Mouse (Mus musculus): ENCODE data around the gene C8b.

C8b gene

DNA sequence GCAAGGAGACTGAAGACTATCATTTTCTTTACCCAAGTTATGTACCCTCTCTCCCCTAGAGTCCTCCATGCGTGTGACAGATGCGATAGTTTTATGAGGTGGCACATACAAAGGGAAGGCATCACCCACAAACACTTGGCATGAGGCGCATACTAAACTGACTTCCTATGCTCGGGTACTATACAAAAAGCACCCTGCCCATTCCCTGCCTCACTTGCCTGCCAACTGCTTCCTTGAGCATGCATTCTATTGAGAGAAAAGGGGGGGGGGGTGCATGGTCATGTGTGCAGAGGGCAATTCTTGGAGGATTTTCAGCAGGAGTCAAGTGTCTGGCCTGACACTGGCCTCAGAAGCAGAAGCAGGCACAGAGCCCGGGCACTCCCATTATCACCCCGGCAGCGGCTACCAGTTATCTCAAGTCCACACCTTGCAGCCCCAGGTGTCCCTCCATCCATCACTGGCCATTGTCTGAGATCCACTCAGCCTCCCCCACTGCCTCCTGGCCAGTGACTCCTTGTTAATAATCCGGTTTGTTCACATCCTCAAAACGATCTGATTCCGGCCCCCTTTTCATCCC is 44.7 kb downstream of the C8b start:
- no peak for DNase-seq

DNA sequence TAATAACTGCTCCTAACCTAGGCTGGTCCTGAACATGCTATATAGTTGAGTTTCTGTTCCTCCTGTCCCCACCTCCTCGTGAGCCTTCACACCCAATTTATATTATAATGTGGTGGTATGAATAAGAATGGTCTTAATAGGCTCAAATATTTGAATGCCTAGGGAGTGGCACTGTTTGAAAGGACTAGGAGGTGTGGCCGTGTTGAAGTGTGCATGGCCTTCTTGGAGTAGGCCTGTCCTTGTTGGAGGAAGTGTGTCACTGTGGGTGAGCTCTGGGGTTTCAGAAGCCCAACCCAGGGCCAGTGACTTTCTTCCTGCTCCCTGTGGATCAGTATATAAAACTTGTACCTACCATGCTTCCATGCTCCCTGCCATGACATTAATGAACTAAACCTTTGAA is 47.5 kb downstream of the C8b start:
- DNase-seq, result no peak

DNA sequence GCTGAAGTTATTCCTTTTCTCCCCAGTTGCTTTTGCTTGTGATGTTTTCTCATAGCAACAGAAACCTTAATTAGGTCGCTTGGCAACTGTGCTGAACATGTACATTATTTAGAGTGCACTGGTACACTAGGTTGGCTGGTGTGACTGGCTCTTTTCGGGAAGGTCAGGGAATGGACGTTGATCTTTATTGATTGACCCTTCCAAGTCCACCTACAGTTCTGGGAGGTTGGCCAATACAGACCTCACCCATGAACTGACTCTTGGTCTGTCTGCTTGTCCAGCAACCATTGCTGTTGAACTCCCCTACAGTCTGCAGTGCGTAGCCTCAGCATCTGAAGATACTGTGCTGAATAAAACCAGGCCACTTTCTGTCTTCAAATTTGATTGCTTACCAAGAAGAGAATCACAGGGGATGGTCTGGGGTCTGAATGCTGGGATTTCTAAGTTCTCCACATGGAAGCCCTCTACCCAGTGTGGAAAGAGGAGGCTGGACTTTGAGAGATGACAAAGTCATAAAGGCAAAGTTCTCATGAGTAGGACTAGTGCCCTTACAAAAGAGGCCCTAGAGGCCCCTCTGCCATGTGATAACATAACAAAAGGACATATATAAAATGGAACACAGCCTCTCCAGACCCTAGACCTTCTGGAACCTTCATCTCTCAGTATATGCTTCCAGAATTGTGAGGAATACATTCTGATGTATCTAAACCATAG is 50.6 kb downstream of the C8b start:
- no peak for DNase-seq

DNA sequence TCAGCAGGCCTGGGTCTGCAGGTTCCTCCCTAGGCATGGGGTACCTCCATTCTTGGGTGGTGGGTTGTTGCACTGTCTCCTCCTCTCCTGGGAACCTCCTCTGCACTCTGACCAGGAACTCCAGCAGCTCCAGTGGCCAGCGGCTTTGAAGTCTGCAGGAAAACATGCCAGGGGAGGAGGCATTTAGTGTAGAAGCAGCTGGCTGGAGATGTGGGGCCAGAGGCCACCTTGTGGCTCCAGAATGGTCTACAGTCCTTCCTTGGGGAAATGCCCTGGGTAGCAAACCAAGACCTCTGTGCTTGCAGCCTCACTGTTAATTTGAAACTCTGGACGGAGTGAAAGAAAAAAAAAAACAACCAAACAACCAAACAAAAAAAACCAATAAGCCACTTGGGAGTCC is 51.4 kb downstream of the C8b start:
- DNase-seq, result no peak

DNA sequence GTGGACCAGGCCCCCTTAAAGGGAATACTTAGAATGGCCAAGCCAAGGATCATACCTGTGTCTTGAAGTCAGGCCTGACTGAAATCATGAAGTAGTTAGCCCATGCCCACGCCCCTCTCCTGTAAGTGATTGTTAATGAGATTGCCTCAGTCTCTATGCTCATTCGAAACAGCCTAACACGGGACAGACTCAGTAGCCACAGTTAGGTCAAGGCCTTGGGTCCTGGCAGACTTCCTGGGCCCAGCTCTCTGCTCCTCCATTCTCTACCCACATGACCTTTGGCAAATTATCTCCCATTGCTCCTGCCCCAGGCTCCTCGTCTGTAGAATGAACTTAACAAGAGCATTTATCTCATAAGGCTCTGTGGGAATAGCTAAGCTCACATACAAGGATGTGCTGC is 52.9 kb downstream of the C8b start:
- DNase-seq, result no peak

DNA sequence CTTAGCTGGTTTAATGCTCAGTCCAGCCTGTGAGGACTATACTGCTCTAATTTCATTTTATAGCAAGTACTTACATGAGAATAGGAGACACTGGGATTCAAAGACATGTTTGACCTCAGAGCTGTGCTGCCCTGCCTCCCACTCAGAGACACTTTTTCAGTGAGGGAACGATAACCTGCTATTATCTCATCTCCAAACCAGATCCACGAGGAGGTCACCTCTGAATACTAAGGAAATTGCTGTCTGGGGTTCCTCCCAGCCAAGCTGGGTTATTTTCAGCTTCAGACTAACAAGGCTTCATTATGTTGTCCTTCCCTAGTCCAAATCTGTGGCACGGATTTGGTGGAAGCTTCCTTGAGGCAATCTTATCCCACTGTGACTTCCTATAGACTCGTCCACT is 53.8 kb downstream of the C8b start:
- DNase-seq, result no peak

DNA sequence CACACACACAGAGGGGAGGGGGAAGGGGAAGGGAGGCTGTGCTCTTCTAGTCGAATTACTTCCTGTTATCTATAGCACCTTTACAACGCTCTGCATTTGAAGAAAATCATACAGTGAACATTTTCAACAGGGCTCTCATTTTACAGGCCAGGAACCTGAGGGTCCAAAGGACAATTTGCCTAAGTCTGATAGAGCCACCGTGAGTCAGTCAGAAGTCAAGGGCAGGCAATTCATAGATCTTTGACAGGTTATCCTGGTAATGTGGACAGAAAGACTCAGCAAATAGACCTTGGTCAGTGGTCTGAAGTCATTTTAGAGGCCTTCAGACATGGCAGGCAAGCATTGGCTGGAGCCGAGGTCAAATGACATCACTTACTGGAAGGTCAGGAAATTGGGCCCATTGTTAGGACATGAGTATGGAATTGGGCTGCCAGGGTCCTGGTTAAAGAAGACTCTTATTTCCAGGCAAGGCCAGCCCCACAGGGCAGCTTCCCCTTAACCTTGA is 57.5 kb downstream of the C8b start:
- no peak for DNase-seq

DNA sequence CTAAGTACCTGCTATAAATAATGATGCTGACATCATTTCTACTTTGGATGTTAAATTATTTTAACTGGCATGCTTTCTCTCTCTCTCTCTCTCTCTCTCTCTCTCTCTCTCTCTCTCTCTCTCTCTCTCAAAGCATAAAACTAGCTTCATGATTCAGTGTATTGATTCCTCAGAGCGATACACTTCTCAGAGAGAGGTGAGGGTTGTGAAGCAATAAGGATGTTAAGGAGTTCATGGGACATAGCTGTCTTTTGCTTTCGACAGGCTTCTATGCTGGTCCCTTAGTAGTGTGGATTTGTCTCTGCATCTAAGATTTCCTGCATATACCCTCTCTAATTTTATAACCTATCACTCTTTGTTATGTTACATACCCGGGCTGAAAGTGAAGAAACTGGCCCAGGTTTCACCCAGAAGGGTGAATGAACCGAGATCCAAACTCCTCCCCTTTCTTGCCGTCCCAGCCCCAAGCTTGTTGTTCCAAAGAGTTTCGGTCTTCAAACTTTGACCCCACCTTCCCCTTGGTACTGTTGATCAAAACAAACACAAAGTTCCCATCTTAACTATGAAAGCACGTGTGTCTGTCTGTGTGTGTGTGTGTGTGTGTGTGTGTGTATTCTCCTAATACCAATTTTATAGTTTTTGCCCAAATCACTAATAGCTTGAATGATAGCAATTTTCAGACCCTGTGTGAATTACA is 58.4 kb downstream of the C8b start:
- DNase-seq, result no peak

DNA sequence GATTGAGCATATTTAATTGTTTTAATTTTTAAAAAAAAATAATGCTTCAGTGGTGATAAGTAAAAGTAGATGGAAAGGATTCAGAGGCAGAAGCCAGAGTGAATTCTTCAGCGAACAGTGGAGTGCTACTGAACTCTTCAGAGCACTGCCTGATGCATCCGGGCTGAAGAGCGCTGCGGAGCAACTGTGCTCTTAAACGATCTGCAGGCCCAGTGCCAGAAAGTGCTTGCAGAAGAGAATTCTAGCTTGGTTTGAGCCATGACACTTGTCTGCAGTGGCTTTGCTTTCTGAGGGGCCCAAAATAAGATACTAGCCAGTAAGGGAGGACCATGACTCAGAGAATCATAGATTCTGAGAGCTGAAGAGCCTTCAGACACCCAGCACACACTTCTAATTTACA is 62.8 kb downstream of the C8b start:
- peak; percentile 52 to 63 for DNase-seq

DNA sequence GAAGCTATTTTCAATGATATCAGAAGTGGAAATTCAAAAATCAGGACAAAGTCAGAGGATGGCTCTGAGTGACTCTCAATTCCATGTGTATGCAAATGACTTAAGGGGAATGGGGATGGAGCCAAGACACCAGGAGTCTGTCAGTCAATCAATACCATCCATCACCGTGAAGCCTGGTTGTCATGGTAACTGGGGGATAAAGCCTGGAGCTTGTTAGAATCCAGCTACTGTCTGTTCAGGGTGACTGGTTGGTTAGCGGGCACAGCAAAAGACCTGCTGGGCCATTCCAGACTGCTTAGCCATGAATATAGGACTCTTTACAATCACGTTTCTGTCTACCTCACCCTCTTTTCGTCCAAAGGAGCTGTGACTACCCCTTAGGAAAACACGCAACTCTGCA is 69.0 kb downstream of the C8b start:
- no peak for DNase-seq

DNA sequence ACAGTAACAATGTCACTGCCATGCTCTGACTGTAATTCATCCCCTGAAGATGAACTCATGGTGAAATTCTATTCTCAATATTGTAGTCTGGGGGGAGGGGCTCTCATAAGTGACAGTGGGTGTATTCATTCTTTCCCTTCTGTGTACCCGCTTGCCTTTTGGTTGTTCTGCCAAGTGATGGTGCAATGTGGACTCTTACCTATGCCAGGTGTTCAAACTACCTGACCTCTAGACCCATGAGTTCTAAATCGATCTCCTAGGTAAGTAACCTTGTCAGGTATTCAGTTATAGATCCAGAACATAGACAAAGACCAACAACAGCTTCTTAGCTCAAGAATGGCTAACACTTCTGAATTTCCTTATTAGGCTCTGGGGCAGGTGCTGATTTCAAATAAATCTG is 72.2 kb downstream of the C8b start:
- DNase-seq, result no peak

DNA sequence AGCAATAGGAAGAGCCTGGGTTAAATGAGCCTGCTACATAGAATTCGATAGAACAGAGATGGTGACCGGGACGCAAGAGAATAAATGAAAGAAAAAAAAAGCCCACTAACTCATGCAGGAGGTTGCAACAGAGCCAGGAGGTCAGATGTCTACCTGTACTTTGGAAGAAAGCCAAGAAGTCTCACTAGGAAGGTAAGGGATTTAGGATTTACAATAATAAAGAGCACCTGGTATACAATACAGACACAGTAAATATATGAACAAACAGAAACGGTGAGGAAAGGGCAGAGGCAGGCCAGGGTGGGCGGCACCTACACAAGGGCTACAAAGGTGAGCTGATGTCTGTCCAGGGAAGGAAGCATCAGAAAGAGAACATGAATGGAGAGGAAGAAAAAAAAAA is 76.1 kb downstream of the C8b start:
- DNase-seq, result no peak

DNA sequence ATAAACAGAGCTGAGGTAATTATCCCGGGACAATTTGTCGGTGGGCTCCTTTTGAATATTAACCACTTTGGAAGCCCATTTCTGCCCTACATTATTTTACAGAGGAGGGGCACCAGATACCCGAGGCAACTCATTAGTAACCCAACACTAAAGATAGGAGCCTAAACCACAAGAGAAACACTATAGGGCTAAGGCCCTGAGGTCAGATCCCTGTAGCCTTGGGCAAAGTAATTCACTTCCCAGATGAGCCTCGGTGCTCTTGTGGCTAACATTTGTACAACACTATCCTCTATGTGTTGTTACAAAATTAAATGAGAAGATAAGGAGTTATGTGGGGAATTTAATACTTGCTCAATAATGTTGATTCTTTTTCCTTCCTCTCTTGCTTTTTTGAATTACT is 77.4 kb downstream of the C8b start:
- DNase-seq, result no peak
